Mouse (Mus musculus) ES-E14 (cell line): Measurements from ENCODE around the gene Hlcs.

Source experiments
- HCFC1 ChIP-seq: IDR thresholded peaks from 2 replicates; pipeline ENCODE4 v1.6.1; 2012; ENCODE audit warnings: low read length, inconsistent platforms, borderline replicate concordance; ENCODE audit not compliant: insufficient read depth
- MAFK ChIP-seq: IDR thresholded peaks from 2 replicates; pipeline ENCODE4 v1.6.1; 2014; ENCODE audit warnings: mild to moderate bottlenecking, low read depth, low read length, inconsistent platforms; ENCODE audit not compliant: insufficient read depth
- ZC3H11A ChIP-seq: IDR thresholded peaks from 2 replicates; pipeline ENCODE4 v1.6.1; 2012; ENCODE audit warnings: low read depth, mild to moderate bottlenecking, inconsistent platforms, low read length, borderline replicate concordance
- ZNF384 ChIP-seq: IDR thresholded peaks from 2 replicates; pipeline ENCODE4 v1.6.1; 2012; ENCODE audit warnings: low read depth, low read length, inconsistent platforms

- TF ChIP-seq ZNF384 (peak; percentile 50; the same call in 1 of the 2 replicates), MAFK (no peak), HCFC1 (no peak), ZC3H11A (no peak)
These were observed 59.5 kb downstream of the Hlcs start for GRCm38 (mm10) chr16:94253671-94254414.
